Mouse (Mus musculus) hematopoietic stem cell, adult 5-6 weeks (primary cell): Measurements from ENCODE around the gene Sft2d2. TPM values are rescaled to one million over a fixed set of nuclear protein-coding genes. Genes with fewer than 3 reads are reported as not detected.
A peak's percentile ranks its signal among the peaks of the same experiment; 100 is the strongest.

Experiments used
- ATAC-seq, 2 experiments: fragments of 125-278 bp in 1 of 2; replicated peaks in 1 of 2; 2 replicates each; pipeline ENCODE4 v1.8.0; 2016 to 2017; ENCODE audit warnings: inconsistent platforms in 2 of 2, mild to moderate bottlenecking in 2 of 2, moderate number of reproducible peaks in 2 of 2, low read depth in 1 of 2, moderate TSS enrichment in 1 of 2; ENCODE audit not compliant: low FRiP score in 2 of 2, poor library complexity in 2 of 2, severe bottlenecking in 2 of 2, insufficient read depth in 1 of 2, low TSS enrichment in 1 of 2
- total RNA-seq: library from RNA; stranded (forward); fragments of 172-1452, 232-1000 nt; gene quantifications from 2 replicates; pipeline ENCODE4 v1.2.3, GENCODE M21; 2017

Gene Sft2d2
- total RNA-seq, 1 experiment from 2014 or later: 68.5 TPM

DNA sequence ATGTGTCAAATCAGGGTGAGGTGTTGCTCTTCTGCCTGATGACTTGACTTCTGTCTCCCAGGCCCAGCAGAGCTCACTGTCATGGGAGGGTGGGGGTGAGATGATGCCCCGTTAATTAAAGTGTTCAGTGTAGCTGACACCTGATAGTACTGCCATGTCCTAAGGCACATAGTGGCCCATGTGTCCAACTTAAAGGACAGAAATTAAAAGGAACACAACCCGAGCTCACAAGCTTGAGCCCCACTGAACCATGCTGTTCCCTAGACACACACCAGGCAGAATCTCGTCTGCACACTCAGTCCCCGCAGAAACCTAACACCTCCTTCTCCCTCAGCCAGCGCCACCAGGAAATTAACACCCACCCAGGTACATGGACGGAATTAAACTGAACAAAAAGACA is 29.3 kb downstream of the Sft2d2 start:
- ATAC-seq: no peak

- peak; percentile 39 to 46; a peak in 1 of 4 replicates for ATAC-seq
Measured at GRCm38 (mm10) chr1:165160723-165161405, 33.4 kb downstream of the Sft2d2 start, which contains the start of gene Tbx19. Tbx19 (minus strand) TSS chr1:165160773.

GRCm38 (mm10) chr1:165158841-165159240 is 35.4 kb downstream of the Sft2d2 start:
- ATAC-seq: no peak

DNA sequence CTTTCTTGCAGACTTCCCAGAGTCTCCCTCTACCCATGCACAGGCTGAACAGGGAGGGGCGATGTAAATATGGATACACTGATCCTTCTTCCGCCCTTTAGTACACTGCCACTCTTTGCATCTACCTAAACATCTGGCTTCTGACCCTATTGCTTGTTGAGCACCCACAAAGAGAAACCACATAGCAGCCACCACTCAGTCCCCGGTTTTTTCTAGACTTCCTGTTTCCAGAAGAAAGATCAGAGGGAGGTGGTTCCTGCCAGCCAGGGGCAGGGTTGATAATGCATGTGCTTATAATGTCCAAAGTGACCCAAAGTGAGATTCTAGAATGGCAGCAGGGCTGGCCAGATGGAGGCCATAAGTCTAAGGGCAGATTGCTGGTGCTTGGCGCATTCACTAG is 40.1 kb downstream of the Sft2d2 start:
- ATAC-seq: peak; percentile 86 to 93

- no peak for ATAC-seq
Measured at GRCm38 (mm10) chr1:165151216-165151615, 43.0 kb downstream of the Sft2d2 start.

GRCm38 (mm10) chr1:165142343-165142916 is 51.8 kb downstream of the Sft2d2 start:
- ATAC-seq: no peak

DNA sequence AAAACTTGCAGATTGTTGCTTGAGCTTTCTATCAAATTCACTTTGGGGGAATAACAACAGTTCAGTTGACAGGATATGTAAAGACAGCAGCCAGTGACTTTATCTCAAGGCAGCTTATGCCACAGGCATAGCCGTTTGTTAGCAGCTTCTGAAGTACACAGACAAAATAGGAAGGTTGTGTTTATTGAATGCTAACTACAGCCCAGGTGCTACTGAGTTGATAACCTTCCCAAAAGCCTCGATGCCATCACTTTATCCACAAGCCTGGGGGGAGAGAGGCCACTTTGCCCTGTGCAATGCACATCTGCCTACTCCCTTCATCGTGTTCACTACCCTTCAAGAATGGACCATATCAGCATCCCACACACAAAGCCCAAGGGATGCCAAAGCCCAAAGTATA is 54.0 kb downstream of the Sft2d2 start:
- no peak for ATAC-seq

- ATAC-seq: no peak
Measured at GRCm38 (mm10) chr1:165133858-165134257, 60.4 kb downstream of the Sft2d2 start.

- no peak for ATAC-seq
Measured at GRCm38 (mm10) chr1:165133279-165133678, 61.0 kb downstream of the Sft2d2 start.

DNA sequence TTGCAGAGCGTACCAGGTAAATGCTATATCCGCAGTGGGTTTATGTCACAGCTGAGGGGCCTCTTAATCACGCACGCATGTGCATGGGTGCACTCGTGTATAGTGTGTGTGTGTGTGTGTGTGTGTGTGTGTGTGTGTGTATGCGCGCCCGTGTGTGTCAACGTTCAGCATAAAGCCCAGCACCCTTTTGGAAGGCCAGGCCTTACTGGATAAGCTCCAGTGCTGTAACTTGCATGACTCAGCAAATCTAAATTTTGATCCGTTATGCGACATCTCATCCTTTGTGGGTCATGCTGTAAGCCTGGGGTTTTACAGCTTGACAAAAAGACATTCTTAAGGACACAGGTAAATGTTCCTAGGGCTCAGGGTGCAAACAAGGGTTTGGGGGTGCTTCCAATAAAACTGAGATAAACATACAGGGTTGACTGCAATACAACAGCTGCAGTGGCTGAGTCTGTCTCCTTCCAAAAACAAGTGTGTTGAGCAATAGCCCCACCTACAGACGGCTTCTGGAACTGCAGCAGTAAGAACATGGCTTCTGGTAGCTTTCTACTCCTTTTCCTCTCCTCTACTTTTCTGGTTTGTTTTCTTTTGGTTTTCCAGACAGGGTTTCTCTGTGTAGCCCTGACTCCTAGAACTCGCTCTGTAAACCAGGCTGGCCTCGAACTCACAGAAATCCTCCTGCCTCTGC is 61.9 kb downstream of the Sft2d2 start:
- peak; percentile 73 to 89 for ATAC-seq

GRCm38 (mm10) chr1:165129573-165129972 is 64.7 kb downstream of the Sft2d2 start:
- ATAC-seq: no peak

Other genes starting within 250 kb of the Sft2d2 start
- not detected in 2 replicates for gene Tbx19, start 33.7 kb downstream of the Sft2d2 start, total RNA-seq
- 66.9 and 76.5 TPM in 2 replicates for gene Tiprl, start 42.6 kb upstream of the Sft2d2 start, total RNA-seq
- gene Gpr161, start 101.4 kb upstream of the Sft2d2 start, total RNA-seq: 3.9 and 4.6 TPM in 2 replicates